Mouse (Mus musculus) C2C12 (cell line): ENCODE results near the gene Hoxb8. TPM values are rescaled to one million over a fixed set of nuclear protein-coding genes. Genes with fewer than 3 reads are reported as not detected.

Experiments used
- H3K27me3 ChIP-seq: one replicate; pipeline ENCODE4 v1.6.1; 2011; ENCODE audit not compliant: control insufficient read depth, insufficient read depth, insufficient read length
- H3K36me3 ChIP-seq: one replicate; pipeline ENCODE4 v1.6.1; 2011; ENCODE audit not compliant: control insufficient read depth, insufficient read depth
- H3K4me3 ChIP-seq: one replicate; pipeline ENCODE4 v1.5.1; 2011; ENCODE audit warnings: mild to moderate bottlenecking, control low read depth; ENCODE audit not compliant: poor library complexity, insufficient read depth, severe bottlenecking
- H3K79me2 ChIP-seq: one replicate; pipeline ENCODE4 v1.6.1; 2011; ENCODE audit not compliant: control insufficient read depth, insufficient read depth
- H3K79me3 ChIP-seq: one replicate; pipeline ENCODE4 v1.6.1; 2011; ENCODE audit warnings: low read depth, control low read depth
- H3ac ChIP-seq: one replicate; pipeline ENCODE3; 2011; ENCODE audit warnings: low read depth; ENCODE audit not compliant: control insufficient read depth, insufficient read length
- CEBPB ChIP-seq: IDR thresholded peaks from one replicate; pipeline ENCODE4 v1.6.1; 2011; ENCODE audit warnings: low read depth, mild to moderate bottlenecking, control low read depth, moderate library complexity
- CTCF ChIP-seq: IDR thresholded peaks from one replicate; pipeline ENCODE4 v1.5.1; 2011; ENCODE audit not compliant: control insufficient read depth, insufficient read depth, insufficient read length
- FOSL1 ChIP-seq: IDR thresholded peaks from one replicate; pipeline ENCODE4 v1.8.0; 2011; ENCODE audit warnings: mild to moderate bottlenecking, low read length; ENCODE audit not compliant: poor library complexity, insufficient read depth, severe bottlenecking
- MAX ChIP-seq: IDR thresholded peaks from one replicate; pipeline ENCODE4 v1.6.1; 2011; ENCODE audit warnings: mild to moderate bottlenecking, control low read depth
- MYOD1 ChIP-seq: IDR thresholded peaks from one replicate; pipeline ENCODE4 v1.6.1; 2011; ENCODE audit warnings: low read depth; ENCODE audit not compliant: control insufficient read depth, insufficient read length
- MYOG ChIP-seq: IDR thresholded peaks from one replicate; pipeline ENCODE4 v1.6.1; 2011; ENCODE audit not compliant: control insufficient read depth, insufficient read length; ENCODE audit errors: extremely low read depth
- USF1 ChIP-seq: IDR thresholded peaks from one replicate; pipeline ENCODE4 v1.6.1; 2011; ENCODE audit warnings: low read depth, mild to moderate bottlenecking, control low read depth, moderate library complexity
- long read RNA-seq, 2 experiments: library from polyadenylated mRNA; unstranded; transcript quantifications; one replicate each; pipeline ENCODE4 v2.0.0; 2019 to 2020
- polyA plus RNA-seq: library from polyadenylated mRNA; unstranded; fragments of >200 nt; fragmentation: generic; extraction: Trizol; gene quantifications from one replicate; pipeline ENCODE4 v1.2.1, GENCODE M21; 2012; ENCODE audit warnings: missing spikeins

Gene Hoxb8
- polyA plus RNA-seq: 0.02 TPM
- long read RNA-seq, experiment 1: 0 reads
- long read RNA-seq, experiment 2: 0 reads

- H3K79me2 ChIP-seq: no peaks in the 10 kb centered on the region
- H3K4me3 ChIP-seq: no peak within 1 kb of the TSS
- no peak within 1 kb of the TSS for H3ac ChIP-seq
- H3K27me3 ChIP-seq: peaks cover 86% of the 10 kb centered on the region
- TF ChIP-seq MAX (no peak), FOSL1 (no peak), USF1 (no peak), CEBPB (no peak), MYOD1 (no peak), MYOG (no peak), CTCF (no peak)
- no peaks in the 10 kb centered on the region for H3K79me3 ChIP-seq
- no peaks in the 10 kb centered on the region for H3K36me3 ChIP-seq
Measured at GRCm38 (mm10) chr11:96281855-96282570, at the start of gene Hoxb8. Gene Hoxb8, plus strand, starts transcription at chr11:96281905.

GRCm38 (mm10) chr11:96234906-96235305 lies 46.8 kb upstream of the Hoxb8 start:
- H3K36me3 ChIP-seq: no peaks in the 10 kb centered on the region
- peak; percentile 84 for TF ChIP-seq CTCF
- no peak for TF ChIP-seq CEBPB
- no peak for TF ChIP-seq MAX
- no peak for TF ChIP-seq MYOG
- TF ChIP-seq MYOD1: no peak
- H3K79me2 ChIP-seq: no peaks in the 10 kb centered on the region
- H3K79me3 ChIP-seq: no peaks in the 10 kb centered on the region
- H3K27me3 ChIP-seq: peaks cover 27% of the 10 kb centered on the region
- H3ac ChIP-seq: no peak overlapping the region
- no peak overlapping the region for H3K4me3 ChIP-seq

- no peak overlapping the region for H3K4me3 ChIP-seq
- TF ChIP-seq CTCF (peak; percentile 54), MYOD1 (no peak)
- H3K27me3 ChIP-seq: peaks cover 16% of the 10 kb centered on the region
- H3ac ChIP-seq: no peak overlapping the region
- no peaks in the 10 kb centered on the region for H3K79me2 ChIP-seq
- no peaks in the 10 kb centered on the region for H3K36me3 ChIP-seq
- H3K79me3 ChIP-seq: no peaks in the 10 kb centered on the region
Measured at GRCm38 (mm10) chr11:96240211-96240610, 41.5 kb upstream of the Hoxb8 start.

GRCm38 (mm10) chr11:96250901-96251300 lies 30.8 kb upstream of the Hoxb8 start:
- Histone ChIP-seq H3K79me3 (no peaks in the 10 kb centered on the region), H3K36me3 (no peaks in the 10 kb centered on the region), H3K79me2 (no peaks in the 10 kb centered on the region), H3K4me3 (no peak overlapping the region), H3ac (no peak overlapping the region), H3K27me3 (peaks cover 72% of the 10 kb centered on the region)
- no peak for TF ChIP-seq MYOG
- TF ChIP-seq FOSL1: no peak
- TF ChIP-seq MAX: no peak
- no peak for TF ChIP-seq USF1

GRCm38 (mm10) chr11:96251480-96252031 lies 30.1 kb upstream of the Hoxb8 start:
- H3K27me3 ChIP-seq: peaks cover 75% of the 10 kb centered on the region
- H3K4me3 ChIP-seq: no peak overlapping the region
- no peaks in the 10 kb centered on the region for H3K79me2 ChIP-seq

GRCm38 (mm10) chr11:96252541-96253120 lies 29.1 kb upstream of the Hoxb8 start:
- no peaks in the 10 kb centered on the region for H3K79me3 ChIP-seq
- peaks cover 79% of the 10 kb centered on the region for H3K27me3 ChIP-seq
- H3K36me3 ChIP-seq: no peaks in the 10 kb centered on the region
- H3K79me2 ChIP-seq: no peaks in the 10 kb centered on the region
- H3K4me3 ChIP-seq: no peak overlapping the region
- no peak overlapping the region for H3ac ChIP-seq
- TF ChIP-seq MYOG: no peak
- no peak for TF ChIP-seq CTCF
- no peak for TF ChIP-seq USF1
- no peak for TF ChIP-seq MYOD1
- no peak for TF ChIP-seq MAX
- no peak for TF ChIP-seq FOSL1
- no peak for TF ChIP-seq CEBPB

More at GRCm38 (mm10) chr11:96251480-96252031, 30.1 kb upstream of the Hoxb8 start:
- Histone ChIP-seq H3K79me3 (no peaks in the 10 kb centered on the region), H3ac (no peak overlapping the region), H3K36me3 (no peaks in the 10 kb centered on the region)
- no peak for TF ChIP-seq MYOD1
- TF ChIP-seq USF1: no peak
- TF ChIP-seq MAX: no peak
- no peak for TF ChIP-seq MYOG
- no peak for TF ChIP-seq CTCF
- TF ChIP-seq CEBPB: no peak
- TF ChIP-seq FOSL1: no peak
